Mouse (Mus musculus) MEL (cell line): ENCODE data around the gene H2-DMb1.
A peak's percentile ranks its signal among the peaks of the same experiment; 100 is the strongest.

Experiments
- CTCF ChIP-seq, 3 experiments: IDR thresholded peaks in 2 of 3; conservative IDR thresholded peaks in 1 of 3; 2 replicates each; pipeline ENCODE4 v1.5.1; 2011 to 2012; ENCODE audit warnings: low read length in 3 of 3, low read depth in 2 of 3, mild to moderate bottlenecking in 2 of 3, improper control_type of control experiment in 1 of 3, inconsistent platforms in 1 of 3, mixed read lengths in 1 of 3, moderate library complexity in 1 of 3; ENCODE audit not compliant: control insufficient read depth in 1 of 3, insufficient read depth in 1 of 3, poor library complexity in 1 of 3, severe bottlenecking in 1 of 3
- POLR2AphosphoS2 ChIP-seq: IDR thresholded peaks from 2 replicates; pipeline ENCODE4 v1.6.1; 2011; ENCODE audit warnings: low read length, improper control_type of control experiment

DNA sequence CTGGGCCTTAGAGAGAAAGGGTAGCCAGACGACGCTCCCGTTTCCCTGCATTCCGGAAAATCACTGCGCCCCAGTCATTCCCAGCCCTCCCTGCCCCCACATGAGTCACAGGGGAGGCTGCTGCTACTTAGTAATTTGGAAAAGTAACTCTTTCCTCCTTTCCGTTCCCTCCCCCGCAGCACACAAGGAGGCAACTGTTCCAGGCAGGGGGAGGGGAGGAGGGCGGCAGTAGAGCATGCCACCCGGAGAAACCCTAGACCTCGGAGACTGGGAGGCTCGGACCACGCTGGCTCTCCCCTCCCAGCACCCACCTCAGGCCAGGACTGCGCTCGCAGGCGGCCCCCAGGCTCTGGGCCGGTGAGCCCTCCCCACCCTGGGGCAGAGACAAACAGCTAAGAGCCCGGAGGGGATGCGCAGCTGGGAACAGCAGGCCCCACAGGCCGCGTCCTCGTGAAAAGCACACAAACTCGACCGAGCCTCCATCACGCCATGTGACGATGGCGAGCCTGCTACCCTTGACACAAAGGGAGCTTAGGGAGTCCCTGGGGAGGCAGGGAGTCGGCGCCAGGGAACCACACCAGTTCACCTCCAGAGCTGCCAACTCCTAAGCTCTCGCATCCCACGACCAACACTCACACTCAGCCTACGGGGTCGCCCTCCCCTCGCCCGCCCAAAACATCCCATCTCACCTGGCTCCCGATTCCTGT lies 31.5 kb upstream of the H2-DMb1 start:
- TF ChIP-seq POLR2AphosphoS2 = peak; percentile 60
- TF ChIP-seq CTCF (IDR thresholded peaks at IDR 0.05 in 2 of 3, conservative IDR thresholded peaks at IDR 0.05 in 1 of 3; ENCODE audit: control insufficient read depth in 1 of 3, insufficient read depth in 1 of 3, low read depth in 2 of 3, low read length in 3 of 3, poor library complexity in 1 of 3, severe bottlenecking in 1 of 3) = no peak
